Mouse (Mus musculus) heart, embryonic 13.5 days (tissue): ENCODE results near the gene Suclg1. TPM values are rescaled to one million over a fixed set of nuclear protein-coding genes. Genes with fewer than 3 reads are reported as not detected.

ENCODE experiments used
- ATAC-seq: fragments of 200-750 bp; cut with Nextera tagmentation; 2 replicates; pipeline ENCODE4 v1.8.0; 2017; ENCODE audit warnings: moderate TSS enrichment; ENCODE audit not compliant: insufficient number of reproducible peaks, low FRiP score, low TSS enrichment; ENCODE audit errors: extremely low read depth
- H3K27ac ChIP-seq: fragments of 300-500 bp; sonication (generic); replicated peaks from 2 replicates; pipeline ENCODE4 v1.5.1; 2015; ENCODE audit warnings: moderate library complexity, mild to moderate bottlenecking, inconsistent platforms
- H3K27me3 ChIP-seq: fragments of 300-500 bp; sonication (generic); replicated peaks from 2 replicates; pipeline ENCODE4 v1.6.1; 2015; ENCODE audit warnings: mild to moderate bottlenecking, inconsistent platforms
- H3K36me3 ChIP-seq: fragments of 300-500 bp; sonication (generic); 2 replicates; pipeline ENCODE4 v1.6.1; 2015; ENCODE audit warnings: mild to moderate bottlenecking, inconsistent platforms
- H3K4me1 ChIP-seq: fragments of 300-500 bp; sonication (generic); 2 replicates; pipeline ENCODE4 v1.6.1; 2015; ENCODE audit warnings: inconsistent platforms
- H3K4me2 ChIP-seq: fragments of 300-500 bp; sonication (generic); 2 replicates; pipeline ENCODE4 v1.6.1; 2015; ENCODE audit warnings: inconsistent platforms, mild to moderate bottlenecking, moderate library complexity
- H3K4me3 ChIP-seq: fragments of 300-500 bp; sonication (generic); 2 replicates; pipeline ENCODE4 v1.5.1; 2015; ENCODE audit warnings: moderate library complexity, mild to moderate bottlenecking, inconsistent platforms
- H3K9ac ChIP-seq: fragments of 300-500 bp; sonication (generic); 2 replicates; pipeline ENCODE4 v1.6.1; 2015; ENCODE audit warnings: inconsistent platforms, mild to moderate bottlenecking, moderate library complexity
- H3K9me3 ChIP-seq: fragments of 300-500 bp; sonication (generic); 2 replicates; pipeline ENCODE4 v1.6.1; 2016; ENCODE audit warnings: inconsistent platforms
- WGBS: fragments of 180-500 bp; shearing (Covaris S2); methylation state at CpG from one replicate; pipeline ENCODE4 v1.1.7; 2015; ENCODE audit warnings: mixed read lengths; 5-methylcytosine and 5-hydroxymethylcytosine counted together
- polyA plus RNA-seq: library from polyadenylated mRNA; unstranded; fragments of >200 nt; fragmentation: Nextera tagmentation; extraction: Ambion mirVana; gene quantifications from 2 replicates; pipeline ENCODE4 v1.2.1, GENCODE M21; 2015

Gene Suclg1
- polyA plus RNA-seq, 1 experiment from 2014 or later = 250 TPM

GRCm38 (mm10) chr6:73227376-73228158 is 20.6 kb upstream of the Suclg1 start:
- 35% methylated on average over 10 of the region's 10 CpGs for WGBS
- Histone ChIP-seq H3K4me3 (no peak overlapping the region), H3K27me3 (no peaks in the 10 kb centered on the region), H3K4me2 (no peak overlapping the region), H3K9me3 (no peaks in the 10 kb centered on the region), H3K9ac (no peak overlapping the region), H3K27ac (no peak overlapping the region), H3K4me1 (peaks cover 11% of the 10 kb centered on the region), H3K36me3 (no peaks in the 10 kb centered on the region)
- ATAC-seq = no peak

- Histone ChIP-seq H3K4me3 (no peak overlapping the region), H3K27ac (0 out of 2 replicates have a peak overlapping the region, but pooled peaks have one; percentile 15), H3K9ac (no peak overlapping the region), H3K36me3 (no peaks in the 10 kb centered on the region), H3K4me1 (peaks cover 8% of the 10 kb centered on the region; the same call in 1 of the 2 replicates), H3K4me2 (no peak overlapping the region), H3K27me3 (no peaks in the 10 kb centered on the region), H3K9me3 (no peaks in the 10 kb centered on the region)
- 31% methylated on average over 4 of the region's 4 CpGs for WGBS
- no peak for ATAC-seq
Measured at GRCm38 (mm10) chr6:73228408-73228807, 19.8 kb upstream of the Suclg1 start.

- WGBS = 64% methylated on average over 3 of the region's 3 CpGs
- H3K27me3 ChIP-seq = no peaks in the 10 kb centered on the region
- no peaks in the 10 kb centered on the region for H3K9me3 ChIP-seq
- H3K4me3 ChIP-seq = no peak overlapping the region
- H3K27ac ChIP-seq = 0 out of 2 replicates have a peak overlapping the region, but pooled peaks have one; percentile 15
- H3K4me1 ChIP-seq = peaks cover 5% of the 10 kb centered on the region; the same call in 1 of the 2 replicates
- ATAC-seq = no peak
- no peak overlapping the region for H3K9ac ChIP-seq
- no peak overlapping the region for H3K4me2 ChIP-seq
- H3K36me3 ChIP-seq = no peaks in the 10 kb centered on the region
Measured at GRCm38 (mm10) chr6:73228881-73229280, 19.3 kb upstream of the Suclg1 start.

GRCm38 (mm10) chr6:73232152-73232584 is 16.0 kb upstream of the Suclg1 start:
- Histone ChIP-seq H3K27me3 (no peaks in the 10 kb centered on the region), H3K9me3 (peaks cover 3% of the 10 kb centered on the region; the same call in 1 of the 2 replicates), H3K4me3 (no peak overlapping the region), H3K9ac (no peak overlapping the region), H3K27ac (no peak overlapping the region), H3K36me3 (no peaks in the 10 kb centered on the region), H3K4me1 (no peaks in the 10 kb centered on the region), H3K4me2 (no peak overlapping the region)
- no peak for ATAC-seq
- 77% methylated on average over 12 of the region's 12 CpGs for WGBS

- Histone ChIP-seq H3K9me3 (peaks cover 12% of the 10 kb centered on the region; the same call in 1 of the 2 replicates), H3K36me3 (no peaks in the 10 kb centered on the region), H3K9ac (no peak overlapping the region), H3K4me2 (no peak overlapping the region), H3K27me3 (no peaks in the 10 kb centered on the region), H3K27ac (no peak overlapping the region), H3K4me3 (no peak overlapping the region), H3K4me1 (no peaks in the 10 kb centered on the region)
- no peak for ATAC-seq
- 75% methylated on average over 6 of the region's 6 CpGs for WGBS
Measured at GRCm38 (mm10) chr6:73233202-73233726, 14.9 kb upstream of the Suclg1 start.

- H3K27me3 ChIP-seq = no peaks in the 10 kb centered on the region
- ATAC-seq = no peak
- H3K4me3 ChIP-seq = no peak overlapping the region
- H3K4me1 ChIP-seq = no peaks in the 10 kb centered on the region
- 79% methylated on average over 6 of the region's 6 CpGs for WGBS
- H3K4me2 ChIP-seq = no peak overlapping the region
- no peaks in the 10 kb centered on the region for H3K36me3 ChIP-seq
- no peak overlapping the region for H3K9ac ChIP-seq
- H3K27ac ChIP-seq = no peak overlapping the region
- peaks cover 12% of the 10 kb centered on the region; the same call in 1 of the 2 replicates for H3K9me3 ChIP-seq
Measured at GRCm38 (mm10) chr6:73234302-73234900, 13.8 kb upstream of the Suclg1 start.

- no peaks in the 10 kb centered on the region for H3K27me3 ChIP-seq
- 75% methylated on average over 3 of the region's 3 CpGs for WGBS
- no peaks in the 10 kb centered on the region for H3K4me1 ChIP-seq
- no peaks in the 10 kb centered on the region for H3K36me3 ChIP-seq
- no peak overlapping the region for H3K4me2 ChIP-seq
- H3K27ac ChIP-seq = no peak overlapping the region
- no peak overlapping the region for H3K4me3 ChIP-seq
- no peak for ATAC-seq
- no peak overlapping the region for H3K9ac ChIP-seq
- H3K9me3 ChIP-seq = peaks cover 12% of the 10 kb centered on the region; the same call in 1 of the 2 replicates
Measured at GRCm38 (mm10) chr6:73235650-73236049, 12.5 kb upstream of the Suclg1 start.

GRCm38 (mm10) chr6:73246821-73247220 is 1.4 kb upstream of the Suclg1 start:
- H3K4me2 ChIP-seq = no peak overlapping the region
- H3K27me3 ChIP-seq = no peaks in the 10 kb centered on the region
- no peaks in the 10 kb centered on the region for H3K36me3 ChIP-seq
- no peak overlapping the region for H3K27ac ChIP-seq
- WGBS = 76% methylated on average over 2 of the region's 2 CpGs
- ATAC-seq = no peak
- H3K9ac ChIP-seq = no peak overlapping the region
- H3K4me1 ChIP-seq = peaks cover 23% of the 10 kb centered on the region
- H3K9me3 ChIP-seq = no peaks in the 10 kb centered on the region
- no peak overlapping the region for H3K4me3 ChIP-seq

- WGBS = 38% methylated on average over 4 of the region's 4 CpGs
- peaks cover 27% of the 10 kb centered on the region for H3K4me1 ChIP-seq
- H3K4me3 ChIP-seq = peak overlapping the region; percentile 100
- no peak overlapping the region for H3K9ac ChIP-seq
- H3K36me3 ChIP-seq = 0 out of 2 replicates have a peak, but pooled peaks cover 3% of the 10 kb centered on the region
- peak overlapping the region; percentile 81 for H3K4me2 ChIP-seq
- ATAC-seq = no peak
- no peaks in the 10 kb centered on the region for H3K27me3 ChIP-seq
- no peaks in the 10 kb centered on the region for H3K9me3 ChIP-seq
- H3K27ac ChIP-seq = no peak overlapping the region
Measured at GRCm38 (mm10) chr6:73247452-73247851, 730 bp upstream of the Suclg1 start.

- Histone ChIP-seq H3K27me3 (no peaks in the 10 kb centered on the region), H3K4me2 (peak overlapping the region; percentile 81), H3K36me3 (0 out of 2 replicates have a peak, but pooled peaks cover 3% of the 10 kb centered on the region), H3K4me3 (peak overlapping the region; percentile 100), H3K9ac (peak overlapping the region; percentile 98), H3K27ac (peak overlapping the region; percentile 89), H3K4me1 (peaks cover 43% of the 10 kb centered on the region), H3K9me3 (no peaks in the 10 kb centered on the region)
- no peak for ATAC-seq
- WGBS = 4% methylated on average over 12 of the region's 12 CpGs
Measured at GRCm38 (mm10) chr6:73249049-73249422, 854 bp downstream of the Suclg1 start.

- WGBS = 72% methylated on average over 4 of the region's 4 CpGs
- Histone ChIP-seq H3K4me1 (peaks cover 51% of the 10 kb centered on the region), H3K9me3 (no peaks in the 10 kb centered on the region), H3K27me3 (no peaks in the 10 kb centered on the region), H3K4me2 (peak overlapping the region; percentile 81), H3K27ac (no peak overlapping the region), H3K36me3 (0 out of 2 replicates have a peak, but pooled peaks cover 3% of the 10 kb centered on the region), H3K4me3 (peak overlapping the region; percentile 100), H3K9ac (peak overlapping the region; percentile 98; the same call in 1 of the 2 replicates)
- no peak for ATAC-seq
Measured at GRCm38 (mm10) chr6:73249851-73250250, 1.7 kb downstream of the Suclg1 start.
